Mouse (Mus musculus) fibroblast of lung, adult 2 months (primary cell): ENCODE measurements around the gene Sh3glb2.
A peak's percentile ranks its signal among the peaks of the same experiment; 100 is the strongest.

ENCODE experiments used
- DNase-seq: peaks from one replicate; pipeline ENCODE4 v3.0.0-alpha.2; 2011; ENCODE audit warnings: low read depth

Sh3glb2 gene

DNA sequence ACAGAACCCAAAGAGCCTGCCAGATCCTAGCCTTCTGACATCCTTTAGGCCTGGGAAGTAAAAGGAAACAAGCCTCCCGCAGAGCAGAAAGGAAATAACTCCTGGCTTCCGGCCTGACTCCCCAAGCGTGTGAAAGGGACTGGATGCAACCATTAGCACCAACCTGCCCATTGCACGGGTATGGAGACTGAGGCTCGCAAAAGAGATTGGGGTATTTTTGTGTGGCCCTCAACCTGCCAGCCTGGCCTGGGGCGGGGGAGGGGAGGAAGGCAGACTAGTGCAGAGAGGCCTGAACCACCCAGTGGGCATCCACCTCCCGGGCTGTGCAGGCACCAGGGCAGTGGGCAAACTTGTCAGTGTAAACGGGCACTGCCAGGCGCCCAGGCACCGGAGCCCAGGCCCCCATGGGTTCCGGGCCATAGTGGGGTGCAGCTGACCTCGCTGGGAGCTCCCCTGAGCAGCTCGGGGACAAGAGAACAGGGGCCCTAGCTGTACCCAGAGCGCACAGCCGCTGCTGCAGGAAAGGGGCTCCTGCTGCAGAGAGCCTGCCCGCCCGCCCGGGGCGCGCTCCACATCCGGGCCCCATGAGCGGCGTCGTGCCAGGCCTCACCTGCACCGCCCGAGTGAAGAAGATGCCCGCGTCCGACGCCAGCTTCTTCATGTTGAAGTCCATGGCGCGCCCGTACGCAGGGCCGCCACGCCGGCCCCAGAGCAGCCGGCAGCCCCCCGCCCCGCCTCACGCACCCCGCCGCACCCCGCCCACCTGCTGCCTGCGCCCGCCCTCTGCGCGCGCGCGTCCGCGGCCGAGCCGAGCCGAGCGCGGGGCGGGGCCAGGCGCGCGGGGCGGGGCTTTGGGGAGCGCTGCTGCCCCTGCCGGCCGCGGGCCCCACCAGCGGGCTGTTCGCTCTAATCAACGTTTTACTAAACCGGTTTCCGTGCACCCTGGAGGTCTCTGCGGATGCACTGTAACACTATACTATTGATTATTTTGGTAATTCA is at the start of gene Sh3glb2:
Sh3glb2 (minus strand) TSS at position 805 of the 999 bp plus-strand sequence.
- peak; percentile 46 for DNase-seq

GRCm38 (mm10) chr2:30408452-30409100 is 49.4 kb upstream of the Sh3glb2 start:
- no peak for DNase-seq

- DNase-seq: no peak
Observed at GRCm38 (mm10) chr2:30407778-30408177, 48.6 kb upstream of the Sh3glb2 start.

DNA sequence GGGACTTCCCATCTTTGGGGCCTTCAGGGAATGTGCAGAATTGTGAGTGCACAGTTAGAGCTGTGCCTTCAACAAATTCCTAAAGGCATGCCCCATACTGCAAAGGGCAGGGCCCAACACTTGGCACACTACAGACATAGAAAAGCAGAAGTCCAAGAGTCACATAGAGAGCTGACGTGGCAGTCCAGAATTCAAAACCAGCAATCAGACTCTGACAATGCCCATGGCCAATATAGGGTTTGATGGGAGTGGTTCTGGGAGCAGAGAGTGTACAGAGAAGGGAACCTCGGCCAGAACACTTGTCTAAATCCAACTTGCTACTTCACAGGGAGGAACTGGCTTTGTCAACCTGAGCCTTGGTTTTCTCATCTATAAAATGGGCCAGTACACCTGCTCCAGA is 48.1 kb upstream of the Sh3glb2 start:
- no peak for DNase-seq

GRCm38 (mm10) chr2:30403870-30404269 is 44.7 kb upstream of the Sh3glb2 start:
- no peak for DNase-seq

- DNase-seq: no peak
Observed at GRCm38 (mm10) chr2:30402843-30403242, 43.7 kb upstream of the Sh3glb2 start.

GRCm38 (mm10) chr2:30402351-30402826 is 43.3 kb upstream of the Sh3glb2 start:
- no peak for DNase-seq

GRCm38 (mm10) chr2:30401581-30401980 is 42.4 kb upstream of the Sh3glb2 start:
- no peak for DNase-seq

- no peak for DNase-seq
Observed at GRCm38 (mm10) chr2:30399191-30400171, 40.3 kb upstream of the Sh3glb2 start.

GRCm38 (mm10) chr2:30397986-30398512 is 38.9 kb upstream of the Sh3glb2 start:
- DNase-seq: no peak

DNA sequence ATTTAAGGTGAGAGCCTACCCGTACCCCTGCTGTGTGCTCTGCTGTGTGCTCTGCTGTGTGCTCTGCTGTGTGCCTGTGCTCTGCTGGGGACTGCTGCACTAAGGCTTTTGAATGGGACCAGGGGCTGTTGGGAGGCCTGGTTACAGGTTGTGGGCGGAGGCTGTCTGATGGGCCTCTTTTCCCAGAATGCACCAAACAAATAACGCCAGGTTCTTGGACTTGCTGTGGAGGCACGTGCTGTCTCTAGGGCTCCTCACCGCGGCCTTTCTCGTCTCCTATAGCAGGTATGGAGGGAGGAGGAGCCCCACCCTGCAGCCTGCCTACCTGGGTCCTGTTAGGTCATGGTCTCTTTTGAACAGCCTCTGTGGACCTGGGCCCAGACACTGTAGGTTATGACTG is 37.1 kb upstream of the Sh3glb2 start:
- DNase-seq: no peak

- DNase-seq: no peak
Observed at GRCm38 (mm10) chr2:30395757-30396156, 36.6 kb upstream of the Sh3glb2 start.

DNA sequence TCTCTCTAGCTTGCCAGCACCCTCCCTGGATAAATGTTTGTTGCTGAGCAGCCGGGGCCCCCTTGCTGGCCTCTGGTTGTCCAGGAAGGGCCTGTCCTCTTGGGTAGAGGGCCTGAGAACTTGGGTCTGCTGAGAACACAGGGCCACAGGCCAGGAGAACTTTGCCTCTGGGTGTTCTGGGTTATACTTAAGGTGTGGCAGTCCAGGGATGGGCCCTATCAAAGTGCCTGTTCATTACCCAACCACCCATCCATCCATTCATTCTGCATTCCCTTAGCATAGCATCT is 34.2 kb upstream of the Sh3glb2 start:
- DNase-seq: no peak

DNA sequence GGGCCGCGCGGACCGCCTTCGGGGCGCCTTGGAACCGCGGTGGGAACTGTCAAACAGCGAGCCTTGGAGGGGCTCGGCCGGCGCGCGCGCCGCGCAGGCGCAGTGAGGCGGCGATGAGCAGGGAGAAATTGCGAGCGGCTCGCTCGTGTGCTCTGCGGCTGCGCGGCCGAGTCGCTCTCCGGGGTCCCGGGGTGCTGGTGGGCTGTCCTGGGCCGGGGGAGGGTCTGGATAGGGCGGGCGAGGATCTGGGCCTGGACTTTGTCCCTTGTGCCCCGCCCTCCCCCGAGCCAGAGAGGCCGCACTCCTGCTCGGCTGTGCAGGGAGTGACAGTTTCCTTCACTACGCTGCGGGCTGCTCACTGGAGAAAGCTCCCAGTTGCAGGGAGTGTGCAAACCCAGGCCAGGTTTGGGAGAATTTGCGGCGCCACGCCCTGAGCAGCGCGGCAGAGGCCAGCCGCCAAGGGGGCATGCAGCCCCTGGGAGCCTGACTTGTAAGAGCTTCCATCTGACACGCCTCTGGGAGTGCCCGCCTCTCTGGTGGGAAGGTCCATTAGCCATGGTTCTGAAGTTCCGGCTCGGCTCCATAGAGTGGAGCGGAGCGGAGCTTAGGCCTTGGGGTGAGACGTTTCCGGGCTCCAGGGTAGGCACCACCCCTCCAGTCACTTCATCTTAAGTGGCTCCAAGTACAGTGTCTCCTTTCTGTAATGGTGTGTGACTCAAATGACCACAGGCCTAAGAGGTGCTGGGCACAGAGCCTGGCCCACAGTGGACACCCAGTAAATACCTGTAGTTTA is 33.6 kb upstream of the Sh3glb2 start:
- DNase-seq: peak; percentile 64

DNA sequence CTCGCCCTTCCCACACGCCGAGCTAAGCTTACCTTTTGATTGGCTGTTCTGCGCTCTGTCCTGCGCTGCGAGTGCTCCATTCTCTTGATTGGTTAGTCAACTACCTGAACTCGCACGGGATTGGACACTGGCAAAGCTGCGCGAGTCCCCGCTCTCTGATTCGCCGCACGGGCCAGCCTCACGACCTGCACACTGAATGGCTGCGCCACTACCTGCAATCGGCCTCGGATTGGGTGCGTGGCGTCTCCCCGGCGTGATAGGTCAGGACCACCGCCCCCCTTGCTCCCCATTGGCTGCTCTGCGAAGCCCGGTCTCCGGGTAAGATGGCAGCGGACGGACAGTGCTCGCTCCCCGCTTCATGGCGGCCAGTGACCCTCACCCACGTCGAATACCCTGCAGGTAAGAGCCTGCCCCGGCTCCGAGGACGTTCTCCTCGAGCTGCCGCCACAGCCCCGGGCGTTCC is 33.0 kb upstream of the Sh3glb2 start, which contains the start of gene Dolpp1:
Dolpp1 (plus strand) TSS at position 141 of the 463 bp plus-strand sequence.
- peak; percentile 98 for DNase-seq

DNA sequence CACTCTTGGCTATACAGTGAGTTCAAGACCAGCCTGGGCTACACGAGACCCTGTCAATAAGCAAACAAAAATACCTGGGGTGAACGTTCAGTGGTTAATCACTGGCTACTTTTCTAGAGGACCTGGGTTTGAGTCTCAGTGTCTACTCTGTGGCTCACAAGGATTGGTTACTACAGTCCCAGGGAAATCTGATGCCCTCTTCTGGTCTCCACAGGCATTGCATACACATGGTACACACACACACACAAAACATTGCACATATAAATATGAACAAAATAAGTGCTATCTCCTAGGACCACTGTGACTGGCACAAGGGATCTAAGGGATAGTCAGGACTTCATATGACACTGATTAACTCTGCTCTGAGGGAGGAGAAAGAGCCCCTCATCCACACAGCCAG is 29.9 kb upstream of the Sh3glb2 start:
- DNase-seq: no peak

DNA sequence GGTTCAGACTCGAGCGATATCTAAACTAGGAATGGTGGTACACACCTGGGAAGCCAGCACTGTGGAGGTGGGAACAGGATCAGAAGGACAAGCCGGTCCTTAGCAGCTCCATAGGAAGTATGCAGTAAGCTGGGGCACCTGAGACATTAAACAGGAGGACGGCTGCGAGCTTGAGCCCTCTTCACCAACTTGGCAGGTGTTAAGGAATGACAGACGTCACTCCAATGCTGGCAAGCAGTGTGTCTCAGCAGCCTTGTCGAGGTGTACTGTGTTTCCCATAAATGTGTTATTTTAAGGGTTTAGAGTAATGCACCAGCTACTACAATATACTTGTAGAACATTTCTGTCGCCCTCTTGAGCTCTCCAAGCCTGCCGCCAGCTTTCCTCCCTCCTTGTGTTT is 27.8 kb upstream of the Sh3glb2 start:
- DNase-seq: no peak

- no peak for DNase-seq
Observed at GRCm38 (mm10) chr2:30385591-30385990, 26.5 kb upstream of the Sh3glb2 start.

DNA sequence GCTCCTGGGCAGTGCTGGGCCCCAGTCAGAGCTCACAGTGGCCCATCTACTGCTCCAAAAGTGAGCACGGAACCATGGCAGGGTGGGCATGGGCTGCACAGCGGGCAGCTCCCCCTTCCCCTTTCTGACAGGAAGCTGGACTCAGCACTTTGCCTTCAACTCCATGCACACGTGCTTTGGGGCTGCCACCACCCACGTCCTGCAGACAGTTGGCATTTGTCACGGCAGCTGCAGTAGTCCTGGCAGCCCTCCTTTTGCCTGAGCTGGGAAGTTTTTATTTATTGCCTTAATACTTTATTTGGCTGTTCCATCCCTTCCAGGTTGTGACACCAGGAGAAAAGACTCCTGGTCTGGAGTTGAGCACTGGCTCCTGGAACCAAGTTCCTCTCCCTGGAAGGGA is 25.7 kb upstream of the Sh3glb2 start:
- no peak for DNase-seq

- DNase-seq: no peak
Observed at GRCm38 (mm10) chr2:30381377-30381725, 22.2 kb upstream of the Sh3glb2 start.
